8 mouse cellular contexts compared by ENCODE assay signal in genomic region chr19:57543681-57544214, GRCm38 (mm10).
A peak's percentile ranks its signal among the peaks of the same experiment; 100 is the strongest.
DNase-seq lines count a peak whose midpoint lies in the region; ATAC-seq and TF ChIP-seq lines count a peak whose summit lies in the region.

No protein-coding gene starts in this region.

- 0 out of 2 replicates have a peak overlapping the region, but pooled peaks have one; percentile 33 for H3K27ac ChIP-seq in heart, embryonic 10.5 days
- no peak overlapping the region; the same call in 1 of the 2 replicates for H3K27ac ChIP-seq in embryonic facial prominence, embryonic 11.5 days (replicated peaks; ENCODE audit: low read depth, low read length)
- no peak overlapping the region for H3K27ac ChIP-seq in heart, embryonic 14.5 days (replicated peaks in 1 of 2; ENCODE audit: control insufficient read depth in 1 of 2, insufficient read depth in 1 of 2, low read depth in 2 of 2, low read length in 2 of 2)
- no peak overlapping the region for H3K27ac ChIP-seq in small intestine, adult 2 months (ENCODE audit: insufficient read depth, low read depth, low read length)

- H3K4me1 ChIP-seq in heart, embryonic 10.5 days = 0 out of 2 replicates have a peak, but pooled peaks cover 7% of the 10 kb centered on the region
- H3K4me1 ChIP-seq in embryonic facial prominence, embryonic 11.5 days (ENCODE audit: control insufficient read depth, insufficient read depth, low read length) = no peaks in the 10 kb centered on the region; the same call in 1 of the 2 replicates
- 0 out of 4 replicates have a peak, but pooled peaks cover 2% of the 10 kb centered on the region in 2 experiments for H3K4me1 ChIP-seq in heart, embryonic 14.5 days (ENCODE audit: control insufficient read depth in 2 of 2, insufficient read depth in 2 of 2, low read length in 2 of 2)
- H3K4me1 ChIP-seq in small intestine, adult 2 months (ENCODE audit: control insufficient read depth, insufficient read depth, insufficient read length, low read length) = no peaks in the 10 kb centered on the region

- no peak overlapping the region for H3K4me3 ChIP-seq in heart, embryonic 10.5 days
- H3K4me3 ChIP-seq in embryonic facial prominence, embryonic 11.5 days (ENCODE audit: low read depth, low read length) = no peak overlapping the region
- no peak overlapping the region for H3K4me3 ChIP-seq in heart, embryonic 14.5 days (ENCODE audit: control insufficient read depth in 1 of 2, insufficient read depth in 1 of 2, low read depth in 1 of 2, low read length in 2 of 2)
- no peak overlapping the region for H3K4me3 ChIP-seq in small intestine, adult 2 months (ENCODE audit: low read depth, low read length)

- no peak for DNase-seq in heart, embryonic 10.5 days (ENCODE audit: low spot score)
- no peak for DNase-seq in heart, postnatal 25 days (ENCODE audit: low spot score)
- peak; percentile 71 for DNase-seq in embryonic facial prominence, embryonic 11.5 days (ENCODE audit: low spot score)
- peak; percentile 81 for DNase-seq in layer of hippocampus, adult 9-11 months
- DNase-seq in lung, postnatal 25 days (ENCODE audit: low spot score) = peak; percentile 12
- no peak for DNase-seq in spleen, postnatal 4 days (ENCODE audit: low spot score in 2 of 2)

- H3K9ac ChIP-seq in embryonic facial prominence, embryonic 11.5 days (replicated peaks; ENCODE audit: low read length) = no peak overlapping the region
- no peak overlapping the region for H3K9ac ChIP-seq in heart, embryonic 14.5 days (ENCODE audit: low read length)

- TF ChIP-seq POLR2A in small intestine, adult 2 months (IDR thresholded peaks at IDR 0.05; ENCODE audit: low read depth, low read length) = no peak

- peak overlapping the region; percentile 23; the same call in 1 of the 2 replicates for H3K4me2 ChIP-seq in embryonic facial prominence, embryonic 11.5 days (ENCODE audit: low read depth, low read length)
- H3K4me2 ChIP-seq in heart, embryonic 14.5 days (ENCODE audit: low read length) = peak overlapping the region; percentile 44; the same call in 1 of the 2 replicates

- no peaks in the 10 kb centered on the region for H3K9me3 ChIP-seq in heart, embryonic 10.5 days
- H3K9me3 ChIP-seq in embryonic facial prominence, embryonic 11.5 days (replicated peaks; ENCODE audit: control insufficient read depth, low read length) = no peaks in the 10 kb centered on the region
- H3K9me3 ChIP-seq in heart, embryonic 14.5 days (ENCODE audit: control insufficient read depth, low read length) = no peaks in the 10 kb centered on the region

- H3K36me3 ChIP-seq in heart, embryonic 10.5 days = no peaks in the 10 kb centered on the region
- H3K36me3 ChIP-seq in embryonic facial prominence, embryonic 11.5 days (replicated peaks; ENCODE audit: control insufficient read depth, insufficient read depth, low read depth, low read length) = no peaks in the 10 kb centered on the region
- no peaks in the 10 kb centered on the region for H3K36me3 ChIP-seq in heart, embryonic 14.5 days (ENCODE audit: control insufficient read depth, insufficient read depth, low read length)
- no peaks in the 10 kb centered on the region for H3K36me3 ChIP-seq in small intestine, adult 2 months (ENCODE audit: control insufficient read depth, insufficient read depth, low read length)

- TF ChIP-seq CTCF in small intestine, adult 2 months (IDR thresholded peaks at IDR 0.05; ENCODE audit: extremely low read depth, insufficient read length, insufficient replicate concordance, low read depth, low read length) = peak; percentile 30; the same call in 1 of the 2 replicates

- intact Hi-C loops in heart, postnatal 25 days (cut with DNase I) = no loop called here

- 54% methylated on average over 13 of the region's 13 CpGs for WGBS in heart, embryonic 10.5 days
- WGBS in embryonic facial prominence, embryonic 11.5 days = 41% methylated on average over 13 of the region's 13 CpGs
- 50% methylated on average over 13 of the region's 13 CpGs for WGBS in heart, embryonic 14.5 days
- 72% methylated on average over 13 of the region's 13 CpGs for WGBS in small intestine, adult 2 months

- ATAC-seq in embryonic facial prominence, embryonic 11.5 days (replicated peaks; ENCODE audit: insufficient number of reproducible peaks, low FRiP score, low TSS enrichment, low read depth) = no peak
- no peak for ATAC-seq in heart, embryonic 14.5 days (ENCODE audit: insufficient number of reproducible peaks, insufficient read depth, low FRiP score, low read depth)

- H3K27me3 ChIP-seq in heart, embryonic 10.5 days (ENCODE audit: insufficient read depth, poor library complexity, severe bottlenecking) = no peaks in the 10 kb centered on the region
- H3K27me3 ChIP-seq in embryonic facial prominence, embryonic 11.5 days (ENCODE audit: control insufficient read depth, insufficient read depth, low read length) = no peaks in the 10 kb centered on the region
- H3K27me3 ChIP-seq in heart, embryonic 14.5 days (ENCODE audit: control insufficient read depth, insufficient read depth, low read length) = no peaks in the 10 kb centered on the region
- H3K27me3 ChIP-seq in small intestine, adult 2 months (ENCODE audit: control insufficient read depth, insufficient read depth, low read length) = no peaks in the 10 kb centered on the region

Comparison
In these comparisons a context has a peak if more than half of its experiments do, and no peak if none do; other contexts are left out.
1. DNase-seq: peak in embryonic facial prominence, embryonic 11.5 days (single experiment), layer of hippocampus, adult 9-11 months (single experiment) and lung, postnatal 25 days (single experiment); none in heart, embryonic 10.5 days (single experiment), heart, postnatal 25 days (single experiment) and spleen, postnatal 4 days (0 of 2).